22 mouse cellular contexts compared by ENCODE assay signal in the genomic region with DNA sequence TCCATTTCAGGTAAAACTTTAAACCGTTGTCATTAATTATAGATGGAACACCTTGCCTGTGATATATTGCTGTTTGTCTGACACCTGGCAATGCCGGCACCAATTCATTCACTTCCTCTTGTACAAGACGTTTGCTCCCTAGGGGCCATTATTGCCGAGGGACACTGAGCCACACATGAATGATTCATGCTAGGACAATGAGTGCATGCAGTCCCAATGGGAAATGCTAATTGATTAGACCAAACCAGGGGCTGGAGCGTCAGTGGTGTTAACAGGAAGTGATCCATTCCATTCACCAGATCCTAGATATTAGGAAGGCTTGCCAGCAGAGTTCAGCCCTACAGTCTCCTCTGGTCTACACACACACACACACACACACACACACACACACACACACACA. TPM values are rescaled to one million over a fixed set of nuclear protein-coding genes. Genes with fewer than 3 reads are reported as not detected.
DNase-seq lines count a peak whose midpoint lies in the region; ATAC-seq lines count a peak whose summit lies in the region.
"Had no signal": no experiment of that assay in that cellular context is flagged by ENCODE, and none has a peak within 500 bp of the region (broad histone marks: within the 10 kb centered on the region; RNA-seq: fewer than 3 reads in every experiment).

No protein-coding gene starts in this region.

- DNase-seq in embryonic facial prominence, embryonic 14.5 days (ENCODE audit: low spot score) = peak; percentile 26
- no peak for DNase-seq in embryonic facial prominence, embryonic 10.5 days (ENCODE audit: low spot score)
- peak; percentile 16 for DNase-seq in neural tube, embryonic 11.5 days (ENCODE audit: low spot score)
- peak; percentile 28 for DNase-seq in MN1 (ENCODE audit: low spot score)
- DNase-seq in right cerebral cortex, postnatal 14 days = no peak
- DNase-seq: adrenal gland, postnatal 10 days; cerebellum, adult 11 months; cerebellum, adult 8-10 months; cerebellum, postnatal 14 days; gastrocnemius, postnatal 10 days; heart, adult 18-20 months; heart, postnatal 10 days; heart, postnatal 4 days had no signal

- WGBS in embryonic facial prominence, embryonic 14.5 days = 46% methylated on average over 5 of the region's 5 CpGs
- 58% methylated on average over 5 of the region's 5 CpGs for WGBS in embryonic facial prominence, embryonic 10.5 days
- WGBS in neural tube, embryonic 11.5 days = 39% methylated on average over 5 of the region's 5 CpGs
- WGBS in neural tube, embryonic 15.5 days = 14% methylated on average over 5 of the region's 5 CpGs

- no peak overlapping the region for H3K4me3 ChIP-seq in embryonic facial prominence, embryonic 14.5 days (ENCODE audit: low read depth, low read length)
- H3K4me3 ChIP-seq in embryonic facial prominence, embryonic 10.5 days = no peak overlapping the region
- H3K4me3 ChIP-seq in neural tube, embryonic 11.5 days (ENCODE audit: low read depth, low read length) = no peak overlapping the region
- no peak overlapping the region for H3K4me3 ChIP-seq in neural tube, embryonic 15.5 days (replicated peaks)
- H3K4me3 ChIP-seq: embryonic facial prominence, embryonic 12.5 days; forebrain, embryonic 12.5 days; heart, embryonic 10.5 days; hindbrain, embryonic 15.5 days had no signal

- H3K27me3 ChIP-seq in embryonic facial prominence, embryonic 14.5 days (replicated peaks; ENCODE audit: control insufficient read depth, insufficient read depth, low read length) = no peaks in the 10 kb centered on the region
- no peaks in the 10 kb centered on the region for H3K27me3 ChIP-seq in embryonic facial prominence, embryonic 10.5 days (replicated peaks; ENCODE audit: low read depth, poor library complexity, severe bottlenecking)
- no peaks in the 10 kb centered on the region for H3K27me3 ChIP-seq in neural tube, embryonic 11.5 days (ENCODE audit: control insufficient read depth, insufficient read depth, low read length)
- no peaks in the 10 kb centered on the region for H3K27me3 ChIP-seq in neural tube, embryonic 15.5 days (replicated peaks)
- H3K27me3 ChIP-seq: embryonic facial prominence, embryonic 12.5 days; forebrain, embryonic 12.5 days; hindbrain, embryonic 15.5 days had no signal

- no peak overlapping the region for H3K4me2 ChIP-seq in embryonic facial prominence, embryonic 14.5 days (ENCODE audit: low read depth, low read length)
- no peak overlapping the region for H3K4me2 ChIP-seq in neural tube, embryonic 11.5 days (ENCODE audit: low read depth)
- H3K4me2 ChIP-seq in neural tube, embryonic 15.5 days = no peak overlapping the region
- H3K4me2 ChIP-seq: embryonic facial prominence, embryonic 12.5 days; forebrain, embryonic 12.5 days; hindbrain, embryonic 15.5 days had no signal

- H3K27ac ChIP-seq in embryonic facial prominence, embryonic 14.5 days (replicated peaks; ENCODE audit: low read depth, low read length) = no peak overlapping the region
- H3K27ac ChIP-seq in embryonic facial prominence, embryonic 10.5 days (replicated peaks) = no peak overlapping the region
- no peak overlapping the region for H3K27ac ChIP-seq in neural tube, embryonic 11.5 days (ENCODE audit: low read depth, low read length)
- H3K27ac ChIP-seq in neural tube, embryonic 15.5 days (replicated peaks) = no peak overlapping the region
- H3K27ac ChIP-seq: embryonic facial prominence, embryonic 12.5 days; forebrain, embryonic 12.5 days; heart, embryonic 10.5 days; hindbrain, embryonic 15.5 days had no signal

- H3K36me3 ChIP-seq in embryonic facial prominence, embryonic 14.5 days (ENCODE audit: control insufficient read depth, insufficient read depth, low read length) = no peaks in the 10 kb centered on the region
- no peaks in the 10 kb centered on the region for H3K36me3 ChIP-seq in embryonic facial prominence, embryonic 10.5 days (replicated peaks)
- no peaks in the 10 kb centered on the region for H3K36me3 ChIP-seq in neural tube, embryonic 11.5 days (ENCODE audit: control insufficient read depth, insufficient read depth, low read length)
- no peaks in the 10 kb centered on the region for H3K36me3 ChIP-seq in neural tube, embryonic 15.5 days
- H3K36me3 ChIP-seq: embryonic facial prominence, embryonic 12.5 days; forebrain, embryonic 12.5 days; G1E; heart, embryonic 10.5 days; hindbrain, embryonic 15.5 days had no signal

- no peaks in the 10 kb centered on the region for H3K4me1 ChIP-seq in embryonic facial prominence, embryonic 14.5 days (ENCODE audit: control insufficient read depth, insufficient read depth, low read length)
- no peaks in the 10 kb centered on the region for H3K4me1 ChIP-seq in embryonic facial prominence, embryonic 10.5 days
- no peaks in the 10 kb centered on the region for H3K4me1 ChIP-seq in neural tube, embryonic 11.5 days (ENCODE audit: control insufficient read depth, insufficient read depth, low read length)
- 0 out of 2 replicates have a peak, but pooled peaks cover 4% of the 10 kb centered on the region for H3K4me1 ChIP-seq in neural tube, embryonic 15.5 days
- H3K4me1 ChIP-seq: embryonic facial prominence, embryonic 12.5 days; heart, embryonic 10.5 days; hindbrain, embryonic 15.5 days had no signal

- no peaks in the 10 kb centered on the region for H3K9me3 ChIP-seq in embryonic facial prominence, embryonic 14.5 days (ENCODE audit: control insufficient read depth, low read length)
- no peaks in the 10 kb centered on the region for H3K9me3 ChIP-seq in embryonic facial prominence, embryonic 10.5 days
- no peaks in the 10 kb centered on the region for H3K9me3 ChIP-seq in neural tube, embryonic 11.5 days (ENCODE audit: control insufficient read depth, low read length)
- H3K9me3 ChIP-seq in neural tube, embryonic 15.5 days (replicated peaks) = no peaks in the 10 kb centered on the region
- H3K9me3 ChIP-seq: embryonic facial prominence, embryonic 12.5 days; forebrain, embryonic 12.5 days; heart, embryonic 10.5 days; hindbrain, embryonic 15.5 days had no signal

- no peak for ATAC-seq in embryonic facial prominence, embryonic 14.5 days (ENCODE audit: low read depth)
- ATAC-seq in neural tube, embryonic 11.5 days (ENCODE audit: insufficient read depth, low FRiP score, low TSS enrichment) = no peak
- no peak for ATAC-seq in neural tube, embryonic 15.5 days (ENCODE audit: low FRiP score)
- ATAC-seq: forebrain, embryonic 16.5 days; inflammation-experienced regulatory T-cells, adult 6 months had no signal

- H3K9ac ChIP-seq in embryonic facial prominence, embryonic 14.5 days (ENCODE audit: low read depth, low read length) = no peak overlapping the region
- no peak overlapping the region for H3K9ac ChIP-seq in neural tube, embryonic 11.5 days (ENCODE audit: low read length)
- H3K9ac ChIP-seq in neural tube, embryonic 15.5 days (replicated peaks) = no peak overlapping the region
- H3K9ac ChIP-seq: embryonic facial prominence, embryonic 12.5 days; forebrain, embryonic 12.5 days; hindbrain, embryonic 15.5 days had no signal

RNA-seq across cellular contexts. Expression of a gene that starts 42.3 kb away (rescaled TPM):
- polyA plus RNA-seq in embryonic facial prominence, embryonic 14.5 days (2014; fragmentation: Nextera tagmentation; extraction: Ambion mirVana) = 0.84 and 0.93 TPM in 2 replicates
- 0.14 and 0.34 TPM in 2 replicates for polyA plus RNA-seq in embryonic facial prominence, embryonic 10.5 days (2016; fragmentation: Nextera tagmentation; extraction: Ambion mirVana)
- polyA plus RNA-seq in neural tube, embryonic 11.5 days (2014; fragmentation: Nextera tagmentation; extraction: Ambion mirVana) = not detected in 2 replicates
- 0.17 and 0.31 TPM in 2 replicates for polyA plus RNA-seq in neural tube, embryonic 15.5 days (2015; fragmentation: Nextera tagmentation; extraction: Ambion mirVana)
- polyA plus RNA-seq: G1E; heart, embryonic 14.5 days; inflammation-experienced regulatory T-cells, adult 6 months had no signal

Comparison
In these comparisons a context has a peak if more than half of its experiments do, and no peak if none do; other contexts are left out.
1. DNase-seq: peak in embryonic facial prominence, embryonic 14.5 days (single experiment), neural tube, embryonic 11.5 days (single experiment) and MN1 (single experiment); none in embryonic facial prominence, embryonic 10.5 days (single experiment) and right cerebral cortex, postnatal 14 days (single experiment).